Mouse (Mus musculus): Measurements from ENCODE around the gene Hdac10. TPM values are rescaled to one million over a fixed set of nuclear protein-coding genes. Genes with fewer than 3 reads are reported as not detected.
A peak's percentile ranks its signal among the peaks of the same experiment; 100 is the strongest.

The Hdac10 gene
- total RNA-seq, 2 experiments from 2014 or later = 12.5 to 16.5 TPM

- DNase-seq (ENCODE audit: extremely low spot score in 1 of 2, low spot score in 1 of 2) = no peak
Measured at GRCm38 (mm10) chr15:89148496-89149270, 20.2 kb upstream of the Hdac10 start.

GRCm38 (mm10) chr15:89147895-89148294 lies 19.4 kb upstream of the Hdac10 start:
- DNase-seq (ENCODE audit: extremely low spot score in 1 of 2, low spot score in 1 of 2) = no peak

- no peak for DNase-seq (ENCODE audit: extremely low spot score in 1 of 2, low spot score in 1 of 2)
Measured at GRCm38 (mm10) chr15:89147456-89147855, 19.0 kb upstream of the Hdac10 start.

- no peak for DNase-seq (ENCODE audit: extremely low spot score in 1 of 2, low spot score in 1 of 2)
Measured at GRCm38 (mm10) chr15:89147024-89147423, 18.5 kb upstream of the Hdac10 start.

- DNase-seq (ENCODE audit: extremely low spot score in 1 of 2, low spot score in 1 of 2) = no peak
Measured at GRCm38 (mm10) chr15:89146537-89146936, 18.0 kb upstream of the Hdac10 start.

GRCm38 (mm10) chr15:89145813-89146350 lies 17.4 kb upstream of the Hdac10 start:
- DNase-seq (ENCODE audit: extremely low spot score in 1 of 2, low spot score in 1 of 2) = no peak

- no peak for DNase-seq (ENCODE audit: extremely low spot score in 1 of 2, low spot score in 1 of 2)
Measured at GRCm38 (mm10) chr15:89144965-89145364, 16.5 kb upstream of the Hdac10 start.

- no peak for DNase-seq (ENCODE audit: extremely low spot score in 1 of 2, low spot score in 1 of 2)
Measured at GRCm38 (mm10) chr15:89143134-89143533, 14.6 kb upstream of the Hdac10 start.

- no peak for DNase-seq (ENCODE audit: extremely low spot score in 1 of 2, low spot score in 1 of 2)
Measured at GRCm38 (mm10) chr15:89141905-89142304, 13.4 kb upstream of the Hdac10 start.

GRCm38 (mm10) chr15:89141443-89141842 lies 12.9 kb upstream of the Hdac10 start:
- DNase-seq (ENCODE audit: extremely low spot score in 1 of 2, low spot score in 1 of 2) = no peak

GRCm38 (mm10) chr15:89140659-89141252 lies 12.3 kb upstream of the Hdac10 start, which contains the start of gene Mapk12:
Gene Mapk12, minus strand, starts transcription at chr15:89140703.
- DNase-seq (ENCODE audit: extremely low spot score in 1 of 2, low spot score in 1 of 2) = no peak

- DNase-seq (ENCODE audit: extremely low spot score in 1 of 2, low spot score in 1 of 2) = peak in 1 of 2 experiments; percentile 27
Measured at GRCm38 (mm10) chr15:89140048-89140658, 11.7 kb upstream of the Hdac10 start.

GRCm38 (mm10) chr15:89138531-89138930 lies 10.0 kb upstream of the Hdac10 start:
- DNase-seq (ENCODE audit: extremely low spot score in 1 of 2, low spot score in 1 of 2) = no peak

GRCm38 (mm10) chr15:89138046-89138405 lies 9.5 kb upstream of the Hdac10 start:
- no peak for DNase-seq (ENCODE audit: extremely low spot score in 1 of 2, low spot score in 1 of 2)

- no peak for DNase-seq (ENCODE audit: extremely low spot score in 1 of 2, low spot score in 1 of 2)
Measured at GRCm38 (mm10) chr15:89137378-89138045, 9.0 kb upstream of the Hdac10 start.

- no peak for DNase-seq (ENCODE audit: extremely low spot score in 1 of 2, low spot score in 1 of 2)
Measured at GRCm38 (mm10) chr15:89136461-89137155, 8.1 kb upstream of the Hdac10 start.

GRCm38 (mm10) chr15:89131316-89131715 lies 2.8 kb upstream of the Hdac10 start:
- DNase-seq (ENCODE audit: extremely low spot score in 1 of 2, low spot score in 1 of 2) = no peak

GRCm38 (mm10) chr15:89130245-89130644 lies 1.7 kb upstream of the Hdac10 start:
- no peak for DNase-seq (ENCODE audit: extremely low spot score in 1 of 2, low spot score in 1 of 2)

- DNase-seq (ENCODE audit: extremely low spot score in 1 of 2, low spot score in 1 of 2) = no peak
Measured at GRCm38 (mm10) chr15:89127364-89127940, 1.0 kb downstream of the Hdac10 start.

- DNase-seq (ENCODE audit: extremely low spot score in 1 of 2, low spot score in 1 of 2) = no peak
Measured at GRCm38 (mm10) chr15:89126622-89127021, 1.9 kb downstream of the Hdac10 start.

All from layer of hippocampus, postnatal 25 days (tissue).